Mouse (Mus musculus): ENCODE measurements around the gene Krt4. TPM values are rescaled to one million over a fixed set of nuclear protein-coding genes. Genes with fewer than 3 reads are reported as not detected.

Gene Krt4
- polyA plus RNA-seq, 1 experiment from 2014 or later: 2.9 TPM

DNA sequence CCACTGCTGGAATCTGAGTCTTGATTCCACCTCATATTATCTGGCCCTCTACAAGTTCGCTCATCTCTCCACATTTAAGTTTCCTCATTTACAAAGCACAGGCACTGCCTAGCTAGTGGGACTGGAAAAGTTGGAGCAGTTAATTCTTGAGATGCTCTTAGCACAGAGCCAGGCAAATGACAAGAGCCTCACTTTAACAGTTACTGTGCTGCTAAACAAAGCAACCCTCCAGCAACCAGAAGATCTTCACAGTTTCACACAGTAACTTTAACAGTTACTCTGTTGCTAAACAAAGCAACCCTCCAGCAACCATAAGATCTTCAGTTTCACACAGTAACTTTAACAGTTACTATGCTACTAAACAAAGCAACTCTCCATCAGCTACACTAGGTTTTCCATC is 50.2 kb downstream of the Krt4 start:
- Histone ChIP-seq H3K4me1 (ENCODE audit: insufficient read depth, low read depth, low read length) (no peaks in the 10 kb centered on the region), H3K36me3 (ENCODE audit: insufficient read depth, low read length) (no peaks in the 10 kb centered on the region), H3K9me3 (ENCODE audit: low read length) (no peaks in the 10 kb centered on the region), H3K4me3 (ENCODE audit: low read depth, low read length) (no peak overlapping the region), H3K27me3 (replicated peaks; ENCODE audit: insufficient read depth, low read length) (no peaks in the 10 kb centered on the region), H3K4me2 (replicated peaks; ENCODE audit: low read depth, low read length) (no peak overlapping the region), H3K27ac (ENCODE audit: low read length) (no peak overlapping the region), H3K9ac (replicated peaks; ENCODE audit: low read depth) (no peak overlapping the region)
- ATAC-seq (no peak), DNase-seq (ENCODE audit: low spot score) (no peak)
- TF ChIP-seq CTCF (IDR thresholded peaks at IDR 0.05) (no peak), EP300 (IDR thresholded peaks at IDR 0.05) (no peak)
- WGBS: 81% methylated on average over 1 of the region's 1 CpGs

GRCm38 (mm10) chr15:101873231-101873630 is 51.3 kb downstream of the Krt4 start:
- DNase-seq (ENCODE audit: low spot score) (no peak), ATAC-seq (no peak)
- TF ChIP-seq EP300 (IDR thresholded peaks at IDR 0.05) (no peak), CTCF (IDR thresholded peaks at IDR 0.05) (no peak)
- Histone ChIP-seq H3K4me2 (replicated peaks; ENCODE audit: low read depth, low read length) (no peak overlapping the region), H3K4me1 (ENCODE audit: insufficient read depth, low read depth, low read length) (no peaks in the 10 kb centered on the region), H3K9me3 (ENCODE audit: low read length) (no peaks in the 10 kb centered on the region), H3K9ac (replicated peaks; ENCODE audit: low read depth) (no peak overlapping the region), H3K36me3 (ENCODE audit: insufficient read depth, low read length) (no peaks in the 10 kb centered on the region), H3K4me3 (ENCODE audit: low read depth, low read length) (no peak overlapping the region), H3K27ac (ENCODE audit: low read length) (no peak overlapping the region), H3K27me3 (replicated peaks; ENCODE audit: insufficient read depth, low read length) (no peaks in the 10 kb centered on the region)
- 71% methylated on average over 4 of the region's 4 CpGs for WGBS

DNA sequence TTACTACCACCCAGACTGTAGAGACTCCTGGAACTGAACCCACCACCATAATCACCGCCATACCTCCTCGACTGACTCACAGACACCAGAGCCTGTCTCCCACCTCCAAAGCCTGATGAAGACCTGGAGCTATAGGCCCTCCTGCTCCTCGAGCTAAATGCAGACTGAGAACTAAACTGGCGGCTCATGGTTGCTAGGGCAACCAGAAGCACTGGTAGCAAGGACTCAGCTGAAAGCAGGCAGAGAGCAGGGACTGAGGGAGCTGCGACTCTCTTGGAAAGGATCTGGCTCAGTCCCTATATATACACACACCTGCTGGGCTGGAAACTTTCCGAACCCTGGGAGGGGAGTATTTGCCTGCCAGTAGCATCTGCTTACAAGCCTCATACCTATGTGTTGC is 55.1 kb downstream of the Krt4 start, which contains the start of gene Krt77:
Krt77 (minus strand) TSS at position 275 of the 400 bp plus-strand sequence.
- H3K4me1 ChIP-seq (ENCODE audit: insufficient read depth, low read depth, low read length): no peaks in the 10 kb centered on the region
- 31% methylated on average over 6 of the region's 6 CpGs for WGBS
- DNase-seq (ENCODE audit: low spot score): no peak
- no peaks in the 10 kb centered on the region for H3K27me3 ChIP-seq (replicated peaks; ENCODE audit: insufficient read depth, low read length)
- ATAC-seq: no peak
- H3K9me3 ChIP-seq (ENCODE audit: low read length): no peaks in the 10 kb centered on the region
- no peak within 1 kb of the TSS for H3K4me3 ChIP-seq (ENCODE audit: low read depth, low read length)
- TF ChIP-seq CTCF (IDR thresholded peaks at IDR 0.05): no peak
- no peak for TF ChIP-seq EP300 (IDR thresholded peaks at IDR 0.05)
- H3K27ac ChIP-seq (ENCODE audit: low read length): no peak within 1 kb of the TSS
- no peak within 1 kb of the TSS for H3K9ac ChIP-seq (replicated peaks; ENCODE audit: low read depth)
- H3K36me3 ChIP-seq (ENCODE audit: insufficient read depth, low read length): no peaks in the 10 kb centered on the region
- H3K4me2 ChIP-seq (replicated peaks; ENCODE audit: low read depth, low read length): no peak within 1 kb of the TSS

Small RNAs within 50 kb of the gene (microRNA-seq; reads per million reads assigned to microRNA genes)
- gene Gm44356: not detected

Other genes with a start within 250 kb of the Krt4 start
- gene Krt6b, start 244.4 kb downstream of the Krt4 start, polyA plus RNA-seq (2015; fragmentation: Nextera tagmentation; extraction: Ambion mirVana): not detected in 2 replicates
- gene Krt6a, start 230.4 kb downstream of the Krt4 start, polyA plus RNA-seq (2015; fragmentation: Nextera tagmentation; extraction: Ambion mirVana): 0.06 and 0.18 TPM in 2 replicates
- gene Krt5, start 211.8 kb downstream of the Krt4 start, polyA plus RNA-seq (2015; fragmentation: Nextera tagmentation; extraction: Ambion mirVana): 0.12 TPM in 1 of 2 replicates, not detected in the other
- gene Krt71, start 181.6 kb downstream of the Krt4 start, polyA plus RNA-seq (2015; fragmentation: Nextera tagmentation; extraction: Ambion mirVana): not detected in 2 replicates
- not detected in 2 replicates for gene Krt72, start 138.3 kb downstream of the Krt4 start, polyA plus RNA-seq (2015; fragmentation: Nextera tagmentation; extraction: Ambion mirVana)
- not detected in 2 replicates for gene Krt73, start 122.4 kb downstream of the Krt4 start, polyA plus RNA-seq (2015; fragmentation: Nextera tagmentation; extraction: Ambion mirVana)
- not detected in 2 replicates for gene Krt2, start 106.6 kb downstream of the Krt4 start, polyA plus RNA-seq (2015; fragmentation: Nextera tagmentation; extraction: Ambion mirVana)
- gene Krt1, start 73.9 kb downstream of the Krt4 start, polyA plus RNA-seq (2015; fragmentation: Nextera tagmentation; extraction: Ambion mirVana): 0.42 and 0.82 TPM in 2 replicates
- not detected in 2 replicates for gene Krt77, start 55.0 kb downstream of the Krt4 start, polyA plus RNA-seq (2015; fragmentation: Nextera tagmentation; extraction: Ambion mirVana)
- gene Krt76, start 31.8 kb downstream of the Krt4 start, polyA plus RNA-seq (2015; fragmentation: Nextera tagmentation; extraction: Ambion mirVana): not detected in 2 replicates
- gene Krt79, start 15.6 kb upstream of the Krt4 start, polyA plus RNA-seq (2015; fragmentation: Nextera tagmentation; extraction: Ambion mirVana): 1.0 and 1.4 TPM in 2 replicates
- gene Krt78, start 29.6 kb upstream of the Krt4 start, polyA plus RNA-seq (2015; fragmentation: Nextera tagmentation; extraction: Ambion mirVana): 0.08 and 0.20 TPM in 2 replicates
- 353 and 389 TPM in 2 replicates for gene Krt8, start 79.7 kb upstream of the Krt4 start, polyA plus RNA-seq (2015; fragmentation: Nextera tagmentation; extraction: Ambion mirVana)
- 235 and 248 TPM in 2 replicates for gene Krt18, start 103.4 kb upstream of the Krt4 start, polyA plus RNA-seq (2015; fragmentation: Nextera tagmentation; extraction: Ambion mirVana)
- gene Eif4b, start 149.0 kb upstream of the Krt4 start, polyA plus RNA-seq (2015; fragmentation: Nextera tagmentation; extraction: Ambion mirVana): 54.0 and 61.8 TPM in 2 replicates
- 48.7 and 51.6 TPM in 2 replicates for gene Tns2, start 175.7 kb upstream of the Krt4 start, polyA plus RNA-seq (2015; fragmentation: Nextera tagmentation; extraction: Ambion mirVana)
- gene Spryd3, start 211.5 kb upstream of the Krt4 start, polyA plus RNA-seq (2015; fragmentation: Nextera tagmentation; extraction: Ambion mirVana): 20.4 and 22.2 TPM in 2 replicates
- gene Igfbp6, start 219.6 kb upstream of the Krt4 start, polyA plus RNA-seq (2015; fragmentation: Nextera tagmentation; extraction: Ambion mirVana): 109 and 123 TPM in 2 replicates
- gene Soat2, start 225.8 kb upstream of the Krt4 start, polyA plus RNA-seq (2015; fragmentation: Nextera tagmentation; extraction: Ambion mirVana): 0.08 and 0.16 TPM in 2 replicates

All from lung, postnatal 0 days (tissue).